Mouse (Mus musculus): ENCODE results near the gene Rpl23a. TPM values are rescaled to one million over a fixed set of nuclear protein-coding genes. Genes with fewer than 3 reads are reported as not detected.
A peak's percentile ranks its signal among the peaks of the same experiment; 100 is the strongest.

Gene Rpl23a
- polyA plus RNA-seq, 1 experiment from 2014 or later: 1,241 TPM

DNA sequence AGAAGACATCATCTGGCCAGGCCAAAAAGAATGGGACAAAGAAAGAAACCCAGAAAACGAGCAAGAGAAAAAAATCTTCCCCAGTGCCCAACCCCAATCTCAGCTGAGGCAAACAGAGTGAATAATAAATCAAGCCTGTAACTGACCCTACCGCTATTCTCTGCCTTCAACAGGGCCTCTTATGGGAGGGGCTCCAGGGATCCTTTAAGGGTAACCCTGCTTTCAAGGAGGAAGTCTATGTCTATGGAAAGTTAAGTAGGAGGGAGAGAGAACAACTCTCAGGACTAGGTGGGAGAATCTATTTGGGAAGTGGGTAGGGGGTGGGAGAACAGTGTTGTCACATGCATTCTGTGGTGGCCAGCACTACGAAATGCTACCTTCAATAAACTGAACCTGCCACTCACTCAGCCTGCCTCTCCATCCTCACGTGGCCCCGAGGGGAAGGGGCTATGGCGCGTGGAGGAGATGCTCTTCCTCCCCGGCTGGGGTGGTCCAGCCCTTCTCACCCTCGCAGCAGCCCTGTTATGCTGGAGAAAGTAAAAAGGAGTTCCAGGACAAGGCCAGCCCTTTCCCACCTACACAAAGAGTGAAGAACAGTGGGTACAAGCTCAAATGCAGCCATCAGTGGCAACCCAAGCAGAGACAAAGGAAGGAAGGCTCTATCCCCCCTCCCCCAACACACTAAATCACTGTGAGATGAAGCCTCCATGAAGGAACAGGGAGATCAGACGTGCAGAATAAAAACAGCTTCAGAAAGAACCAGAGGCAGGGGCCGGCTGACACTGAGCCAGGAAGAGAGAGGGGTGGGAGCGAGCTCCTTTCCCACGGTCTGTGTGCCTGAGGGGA, 22.2 kb upstream of the Rpl23a start:
- Histone ChIP-seq H3K27ac (ENCODE audit: low read length) (no peak overlapping the region), H3K36me3 (ENCODE audit: control insufficient read depth, insufficient read depth, low read length) (peaks cover 12% of the 10 kb centered on the region)
- ATAC-seq: 0 out of 2 replicates have a peak, but pooled peaks have one; percentile 55

DNA sequence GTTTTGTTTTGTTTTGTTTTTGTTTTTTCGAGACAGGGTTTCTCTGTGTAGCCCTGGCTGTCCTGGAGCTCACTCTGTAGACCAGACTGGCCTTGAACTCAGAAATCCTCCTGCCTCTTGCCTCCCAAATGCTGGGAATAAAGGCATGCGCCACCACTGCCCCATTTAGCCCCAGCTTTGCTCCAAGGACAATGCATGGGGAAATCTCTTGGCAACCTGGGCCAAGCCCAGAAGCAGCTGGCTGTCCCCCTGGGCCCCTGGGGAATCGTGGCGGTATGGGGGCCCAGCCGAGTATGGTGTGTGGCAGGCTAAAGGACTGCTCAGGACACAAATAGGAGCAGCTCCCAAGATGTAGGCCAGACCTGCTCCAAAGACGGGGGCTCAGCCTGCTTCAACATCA, 20.9 kb upstream of the Rpl23a start:
- peaks cover 14% of the 10 kb centered on the region for H3K4me1 ChIP-seq (ENCODE audit: control insufficient read depth, insufficient read depth, low read length)
- no peak for ATAC-seq
- H3K4me2 ChIP-seq (ENCODE audit: low read depth, low read length): no peak overlapping the region
- 72% methylated on average over 6 of the region's 6 CpGs for WGBS
- no peaks in the 10 kb centered on the region for H3K9me3 ChIP-seq (ENCODE audit: control insufficient read depth, low read length)
- H3K9ac ChIP-seq (ENCODE audit: low read depth, low read length): no peak overlapping the region
- no peaks in the 10 kb centered on the region for H3K27me3 ChIP-seq (replicated peaks; ENCODE audit: control insufficient read depth, insufficient read depth, low read length)
- no peak overlapping the region for H3K27ac ChIP-seq (ENCODE audit: low read length)
- peaks cover 3% of the 10 kb centered on the region; the same call in 1 of the 2 replicates for H3K36me3 ChIP-seq (ENCODE audit: control insufficient read depth, insufficient read depth, low read length)
- H3K4me3 ChIP-seq (ENCODE audit: low read length): no peak overlapping the region

More for the DNA sequence above, 22.2 kb upstream of the Rpl23a start:
- Histone ChIP-seq H3K9me3 (ENCODE audit: control insufficient read depth, low read length) (no peaks in the 10 kb centered on the region), H3K4me2 (ENCODE audit: low read depth, low read length) (no peak overlapping the region), H3K27me3 (replicated peaks; ENCODE audit: control insufficient read depth, insufficient read depth, low read length) (no peaks in the 10 kb centered on the region), H3K4me1 (ENCODE audit: control insufficient read depth, insufficient read depth, low read length) (peaks cover 14% of the 10 kb centered on the region), H3K9ac (ENCODE audit: low read depth, low read length) (no peak overlapping the region), H3K4me3 (ENCODE audit: low read length) (no peak overlapping the region)
- 56% methylated on average over 13 of the region's 13 CpGs for WGBS

DNA sequence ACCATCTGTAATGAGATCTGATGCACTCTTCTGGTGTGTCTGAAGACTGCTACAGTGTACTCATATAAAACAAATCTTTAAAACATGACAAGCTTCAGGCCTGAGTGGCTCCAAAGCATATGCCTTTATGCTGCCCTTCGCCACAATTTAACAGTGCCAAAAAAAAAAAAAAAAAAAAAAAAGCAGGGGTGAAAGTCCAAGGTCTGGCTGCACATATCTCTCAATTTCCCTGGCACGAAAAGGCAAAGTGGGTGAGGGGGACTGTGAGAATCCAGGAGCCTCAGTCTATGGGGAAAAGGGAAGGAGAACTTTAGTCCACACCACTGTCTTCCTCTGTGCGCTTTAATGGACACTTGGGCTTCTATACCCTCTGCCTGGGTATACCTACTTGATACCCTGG, 19.0 kb upstream of the Rpl23a start:
- peaks cover 14% of the 10 kb centered on the region for H3K4me1 ChIP-seq (ENCODE audit: control insufficient read depth, insufficient read depth, low read length)
- ATAC-seq: no peak

GRCm38 (mm10) chr11:78195101-78195863, 11.9 kb upstream of the Rpl23a start:
- Histone ChIP-seq H3K4me1 (ENCODE audit: control insufficient read depth, insufficient read depth, low read length) (peaks cover 13% of the 10 kb centered on the region), H3K36me3 (ENCODE audit: control insufficient read depth, insufficient read depth, low read length) (0 out of 2 replicates have a peak, but pooled peaks cover 7% of the 10 kb centered on the region), H3K27me3 (replicated peaks; ENCODE audit: control insufficient read depth, insufficient read depth, low read length) (no peaks in the 10 kb centered on the region), H3K4me3 (ENCODE audit: low read length) (peak overlapping the region; percentile 57), H3K4me2 (ENCODE audit: low read depth, low read length) (peak overlapping the region; percentile 67), H3K27ac (ENCODE audit: low read length) (no peak overlapping the region), H3K9me3 (ENCODE audit: control insufficient read depth, low read length) (no peaks in the 10 kb centered on the region), H3K9ac (ENCODE audit: low read depth, low read length) (peak overlapping the region; percentile 58)
- no peak for ATAC-seq
- WGBS: 57% methylated on average over 23 of the region's 23 CpGs

More for the DNA sequence above, 19.0 kb upstream of the Rpl23a start:
- H3K27ac ChIP-seq (ENCODE audit: low read length): no peak overlapping the region
- no peaks in the 10 kb centered on the region for H3K27me3 ChIP-seq (replicated peaks; ENCODE audit: control insufficient read depth, insufficient read depth, low read length)
- H3K4me2 ChIP-seq (ENCODE audit: low read depth, low read length): no peak overlapping the region
- WGBS: 67% methylated on average over 3 of the region's 3 CpGs
- H3K9ac ChIP-seq (ENCODE audit: low read depth, low read length): no peak overlapping the region
- no peak overlapping the region for H3K4me3 ChIP-seq (ENCODE audit: low read length)
- H3K9me3 ChIP-seq (ENCODE audit: control insufficient read depth, low read length): no peaks in the 10 kb centered on the region
- H3K36me3 ChIP-seq (ENCODE audit: control insufficient read depth, insufficient read depth, low read length): peaks cover 3% of the 10 kb centered on the region; the same call in 1 of the 2 replicates

- ATAC-seq: peak; percentile 80
- Histone ChIP-seq H3K27ac (ENCODE audit: low read length) (no peak overlapping the region), H3K4me1 (ENCODE audit: control insufficient read depth, insufficient read depth, low read length) (peaks cover 20% of the 10 kb centered on the region), H3K4me2 (ENCODE audit: low read depth, low read length) (peak overlapping the region; percentile 67), H3K4me3 (ENCODE audit: low read length) (peak overlapping the region; percentile 57), H3K36me3 (ENCODE audit: control insufficient read depth, insufficient read depth, low read length) (0 out of 2 replicates have a peak, but pooled peaks cover 7% of the 10 kb centered on the region), H3K9ac (ENCODE audit: low read depth, low read length) (peak overlapping the region; percentile 58), H3K27me3 (replicated peaks; ENCODE audit: control insufficient read depth, insufficient read depth, low read length) (no peaks in the 10 kb centered on the region), H3K9me3 (ENCODE audit: control insufficient read depth, low read length) (no peaks in the 10 kb centered on the region)
- 2% methylated on average over 30 of the region's 30 CpGs for WGBS
Observed at GRCm38 (mm10) chr11:78194411-78195100, 11.2 kb upstream of the Rpl23a start.

- 71% methylated on average over 1 of the region's 1 CpGs for WGBS
- Histone ChIP-seq H3K9me3 (ENCODE audit: control insufficient read depth, low read length) (no peaks in the 10 kb centered on the region), H3K36me3 (ENCODE audit: control insufficient read depth, insufficient read depth, low read length) (0 out of 2 replicates have a peak, but pooled peaks cover 7% of the 10 kb centered on the region), H3K4me2 (ENCODE audit: low read depth, low read length) (peak within 1 kb of the TSS; percentile 67; the same call in 1 of the 2 replicates), H3K4me1 (ENCODE audit: control insufficient read depth, insufficient read depth, low read length) (peaks cover 21% of the 10 kb centered on the region), H3K27me3 (replicated peaks; ENCODE audit: control insufficient read depth, insufficient read depth, low read length) (no peaks in the 10 kb centered on the region), H3K27ac (ENCODE audit: low read length) (no peak within 1 kb of the TSS), H3K4me3 (ENCODE audit: low read length) (peak within 1 kb of the TSS; percentile 57), H3K9ac (ENCODE audit: low read depth, low read length) (peak within 1 kb of the TSS; percentile 58; the same call in 1 of the 2 replicates)
- ATAC-seq: no peak
Observed at GRCm38 (mm10) chr11:78193113-78193512, 9.7 kb upstream of the Rpl23a start, which contains the start of gene Proca1. Gene Proca1, plus strand, starts transcription at chr11:78193392.

DNA sequence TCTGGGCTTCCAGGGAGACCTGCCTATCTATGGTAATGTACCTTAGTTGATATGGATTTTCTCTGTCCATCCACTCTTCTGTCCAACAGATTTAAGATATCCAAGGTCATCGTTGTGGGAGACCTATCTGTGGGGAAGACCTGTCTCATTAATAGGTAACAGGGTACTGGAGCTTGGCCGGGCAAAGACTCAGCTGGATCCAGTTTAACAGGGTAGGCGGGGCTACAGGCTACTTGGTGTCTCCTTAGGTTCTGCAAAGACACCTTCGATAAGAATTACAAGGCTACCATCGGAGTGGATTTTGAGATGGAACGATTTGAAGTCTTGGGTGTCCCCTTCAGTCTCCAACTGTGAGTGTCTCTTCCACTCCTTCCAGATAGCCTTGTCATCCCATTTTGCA, 6.7 kb upstream of the Rpl23a start:
- no peaks in the 10 kb centered on the region for H3K9me3 ChIP-seq (ENCODE audit: control insufficient read depth, low read length)
- peak overlapping the region; percentile 73 for H3K4me3 ChIP-seq (ENCODE audit: low read length)
- no peaks in the 10 kb centered on the region for H3K27me3 ChIP-seq (replicated peaks; ENCODE audit: control insufficient read depth, insufficient read depth, low read length)
- H3K4me2 ChIP-seq (ENCODE audit: low read depth, low read length): peak overlapping the region; percentile 78
- 0 out of 2 replicates have a peak, but pooled peaks cover 7% of the 10 kb centered on the region for H3K36me3 ChIP-seq (ENCODE audit: control insufficient read depth, insufficient read depth, low read length)
- peak overlapping the region; percentile 87; the same call in 1 of the 2 replicates for H3K9ac ChIP-seq (ENCODE audit: low read depth, low read length)
- no peak for ATAC-seq
- 50% methylated on average over 6 of the region's 6 CpGs for WGBS
- peak overlapping the region; percentile 97 for H3K27ac ChIP-seq (ENCODE audit: low read length)
- peaks cover 18% of the 10 kb centered on the region for H3K4me1 ChIP-seq (ENCODE audit: control insufficient read depth, insufficient read depth, low read length)

GRCm38 (mm10) chr11:78189234-78190040, 6.1 kb upstream of the Rpl23a start:
- ATAC-seq: peak; percentile 76
- WGBS: 1% methylated on average over 41 of the region's 42 CpGs

More at GRCm38 (mm10) chr11:78189234-78190040, 6.1 kb upstream of the Rpl23a start:
- peak overlapping the region; percentile 73 for H3K4me3 ChIP-seq (ENCODE audit: low read length)
- H3K4me1 ChIP-seq (ENCODE audit: control insufficient read depth, insufficient read depth, low read length): peaks cover 14% of the 10 kb centered on the region
- peak overlapping the region; percentile 78 for H3K4me2 ChIP-seq (ENCODE audit: low read depth, low read length)
- no peaks in the 10 kb centered on the region for H3K9me3 ChIP-seq (ENCODE audit: control insufficient read depth, low read length)
- no peaks in the 10 kb centered on the region for H3K27me3 ChIP-seq (replicated peaks; ENCODE audit: control insufficient read depth, insufficient read depth, low read length)
- H3K9ac ChIP-seq (ENCODE audit: low read depth, low read length): peak overlapping the region; percentile 87
- H3K27ac ChIP-seq (ENCODE audit: low read length): peak overlapping the region; percentile 97
- 0 out of 2 replicates have a peak, but pooled peaks cover 7% of the 10 kb centered on the region for H3K36me3 ChIP-seq (ENCODE audit: control insufficient read depth, insufficient read depth, low read length)

All from intestine, embryonic 16.5 days (tissue).